Mouse (Mus musculus): ENCODE measurements at regions not wholly inside any gene's neighbourhood (a gene's known extent, or its start where the extent isn't known, plus 50 kb on each side); places are given as distances from the start of the nearest gene placed in this dataset.

GRCm38 (mm10) chr2:170294657-170295056, 133.0 kb downstream of the Bcas1 start:
- no peak for DNase-seq

- no peak for DNase-seq
These were observed 135.6 kb downstream of the Bcas1 start for GRCm38 (mm10) chr2:170291841-170292655.

- DNase-seq: no peak
These were observed 138.2 kb downstream of the Bcas1 start for GRCm38 (mm10) chr2:170289378-170289960.

GRCm38 (mm10) chr2:170288787-170289186, 138.9 kb downstream of the Bcas1 start:
- DNase-seq: no peak

GRCm38 (mm10) chr2:170288196-170288595, 139.4 kb downstream of the Bcas1 start:
- DNase-seq: no peak

- DNase-seq: peak; percentile 51 to 56
These were observed 139.5 kb upstream of the Zfp217 start for GRCm38 (mm10) chr2:170287301-170287885.

GRCm38 (mm10) chr2:170286773-170287172, 138.9 kb upstream of the Zfp217 start:
- DNase-seq: peak in 1 of 2 experiments; percentile 11

GRCm38 (mm10) chr2:170282463-170282862, 134.6 kb upstream of the Zfp217 start:
- no peak for DNase-seq

GRCm38 (mm10) chr2:170281311-170282008, 133.6 kb upstream of the Zfp217 start:
- DNase-seq: no peak

GRCm38 (mm10) chr2:170280733-170281132, 132.8 kb upstream of the Zfp217 start:
- no peak for DNase-seq

GRCm38 (mm10) chr2:170277896-170278295, 130.0 kb upstream of the Zfp217 start:
- no peak for DNase-seq

GRCm38 (mm10) chr2:170277182-170277767, 129.4 kb upstream of the Zfp217 start:
- DNase-seq: no peak

GRCm38 (mm10) chr2:170275687-170276086, 127.8 kb upstream of the Zfp217 start:
- no peak for DNase-seq

GRCm38 (mm10) chr2:170269926-170270577, 122.1 kb upstream of the Zfp217 start:
- no peak for DNase-seq

- no peak for DNase-seq
These were observed 120.2 kb upstream of the Zfp217 start for GRCm38 (mm10) chr2:170268080-170268479.

GRCm38 (mm10) chr2:170267152-170267551, 119.2 kb upstream of the Zfp217 start:
- peak in 1 of 2 experiments; percentile 11 for DNase-seq

- peak; percentile 43 to 69 for DNase-seq
These were observed 118.7 kb upstream of the Zfp217 start for GRCm38 (mm10) chr2:170266407-170267101.

- DNase-seq: no peak
These were observed 115.7 kb upstream of the Zfp217 start for GRCm38 (mm10) chr2:170263594-170263993.

- DNase-seq: no peak
These were observed 113.3 kb upstream of the Zfp217 start for GRCm38 (mm10) chr2:170261191-170261590.

- DNase-seq: no peak
These were observed 112.0 kb upstream of the Zfp217 start for GRCm38 (mm10) chr2:170259662-170260457.

GRCm38 (mm10) chr2:170258367-170258766, 110.5 kb upstream of the Zfp217 start:
- no peak for DNase-seq

All from cerebellum, postnatal 14 days (tissue).